Mouse (Mus musculus): ENCODE measurements around the gene 1700017B05Rik. TPM values are rescaled to one million over a fixed set of nuclear protein-coding genes. Genes with fewer than 3 reads are reported as not detected.
A peak's percentile ranks its signal among the peaks of the same experiment; 100 is the strongest.
"Not testable (repeated sequence)": the region's sequence is repeated elsewhere in the genome, so short reads cannot be mapped to it uniquely, and the experiment has no call there.

Gene 1700017B05Rik
- total RNA-seq, 2 experiments from 2014 or later, result 33.3 to 83.6 TPM

DNA sequence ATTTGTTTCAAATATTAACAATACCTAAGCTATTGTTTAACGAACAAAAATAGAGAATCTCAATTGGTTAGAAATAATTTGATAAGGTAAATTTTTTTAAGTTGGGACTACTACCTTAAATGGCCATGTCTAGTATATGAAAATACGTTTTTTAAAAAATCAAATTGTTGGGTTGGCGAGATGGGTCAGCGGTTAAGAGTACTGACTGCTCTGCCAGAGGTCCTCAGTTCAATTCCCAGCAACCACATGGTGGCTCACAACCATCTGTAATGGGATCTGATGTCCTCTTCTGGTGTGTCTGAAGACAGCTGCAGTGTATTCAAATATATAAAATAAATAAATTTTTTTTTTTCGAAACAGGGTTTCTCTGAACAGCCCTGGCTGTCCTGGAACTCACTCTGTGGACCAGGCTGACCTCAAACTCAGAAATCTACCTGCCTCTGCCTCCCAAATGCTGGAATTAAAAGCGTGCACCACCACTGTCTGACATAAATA lies 35.7 kb downstream of the 1700017B05Rik start:
- ATAC-seq (replicated peaks; ENCODE audit: low FRiP score, low TSS enrichment, poor library complexity, severe bottlenecking), result not testable (repeated sequence)

DNA sequence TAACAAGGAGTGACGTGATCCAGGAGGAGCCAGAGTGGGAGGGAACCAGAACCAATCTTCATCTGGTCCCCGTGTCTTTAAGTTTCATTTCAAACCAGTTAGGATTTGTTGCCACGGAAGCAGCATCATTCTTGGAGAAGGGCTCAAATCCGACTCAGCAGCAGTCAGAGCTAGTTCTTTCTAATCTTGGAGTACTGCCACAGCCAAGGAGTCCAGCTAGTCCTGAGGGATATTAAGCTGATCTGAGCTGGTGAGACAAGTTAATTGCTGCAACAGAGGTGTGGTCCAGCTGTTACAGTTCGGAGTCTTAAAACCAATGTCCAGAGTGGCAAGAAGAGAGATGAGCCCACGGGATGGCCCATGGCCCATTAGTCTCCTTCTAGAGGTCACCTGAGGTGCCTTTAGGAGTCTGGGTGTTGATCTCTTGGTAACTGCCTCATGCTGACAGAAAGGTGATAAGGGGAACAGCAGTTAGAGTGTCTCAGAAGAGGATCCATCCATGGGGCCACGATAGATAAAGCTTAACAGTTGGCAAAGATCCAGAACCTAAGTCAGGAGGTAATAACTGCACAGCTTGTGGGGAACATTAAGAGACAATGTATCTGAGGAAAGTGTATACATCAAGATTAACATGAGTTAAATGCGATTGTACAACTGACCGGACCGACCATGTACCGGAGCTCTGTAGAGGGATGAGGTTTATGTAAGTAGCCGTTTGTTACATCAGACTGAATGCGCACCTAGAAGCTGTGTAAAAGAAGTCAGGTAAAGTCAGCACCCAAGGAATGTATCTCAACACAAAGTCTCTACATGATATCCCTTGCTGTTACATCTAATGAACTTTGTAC lies 36.4 kb downstream of the 1700017B05Rik start:
- peak; percentile 96 for ATAC-seq (replicated peaks; ENCODE audit: low FRiP score, low TSS enrichment, poor library complexity, severe bottlenecking)

DNA sequence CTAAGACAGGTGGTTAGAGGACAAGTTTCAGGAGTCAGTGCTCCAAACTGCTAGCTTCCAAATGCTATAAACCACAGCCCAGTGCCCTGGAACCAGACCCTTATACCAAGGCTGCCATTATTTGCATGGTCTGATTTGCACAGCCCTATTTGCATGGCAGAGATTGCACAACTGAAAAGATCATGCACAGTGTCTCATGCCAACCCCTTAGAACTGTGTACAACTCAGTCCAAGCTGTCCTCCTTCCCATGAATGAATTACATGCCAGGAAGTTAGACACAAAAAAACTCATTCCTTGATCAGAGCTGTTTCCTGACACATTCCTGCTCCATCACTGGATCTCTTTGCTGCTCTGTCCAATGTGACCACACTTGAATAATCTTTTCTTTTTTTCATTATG lies 39.1 kb downstream of the 1700017B05Rik start:
- no peak for ATAC-seq (replicated peaks; ENCODE audit: low FRiP score, low TSS enrichment, poor library complexity, severe bottlenecking)

DNA sequence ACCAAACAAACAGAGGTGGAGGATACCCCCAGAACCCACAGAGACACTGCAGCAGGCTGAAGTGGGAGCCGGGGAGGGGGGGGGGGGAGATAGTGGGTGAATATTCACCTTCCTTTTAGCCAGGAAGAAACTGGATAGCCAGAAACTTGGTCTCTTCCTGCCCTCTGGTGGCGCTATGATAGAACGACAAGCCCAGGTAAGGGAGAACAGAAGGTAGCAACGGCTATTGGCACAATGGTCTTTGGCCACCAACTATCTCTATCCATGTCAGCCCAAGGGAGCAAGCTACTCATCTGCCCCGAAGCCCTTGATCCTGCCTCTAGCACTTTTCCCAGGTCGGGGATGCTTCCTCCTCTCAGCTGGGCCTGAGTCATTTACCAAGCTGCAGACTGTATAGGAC lies 42.1 kb downstream of the 1700017B05Rik start:
- 0 out of 2 replicates have a peak, but pooled peaks have one; percentile 56 for ATAC-seq (replicated peaks; ENCODE audit: low FRiP score, low TSS enrichment, poor library complexity, severe bottlenecking)

DNA sequence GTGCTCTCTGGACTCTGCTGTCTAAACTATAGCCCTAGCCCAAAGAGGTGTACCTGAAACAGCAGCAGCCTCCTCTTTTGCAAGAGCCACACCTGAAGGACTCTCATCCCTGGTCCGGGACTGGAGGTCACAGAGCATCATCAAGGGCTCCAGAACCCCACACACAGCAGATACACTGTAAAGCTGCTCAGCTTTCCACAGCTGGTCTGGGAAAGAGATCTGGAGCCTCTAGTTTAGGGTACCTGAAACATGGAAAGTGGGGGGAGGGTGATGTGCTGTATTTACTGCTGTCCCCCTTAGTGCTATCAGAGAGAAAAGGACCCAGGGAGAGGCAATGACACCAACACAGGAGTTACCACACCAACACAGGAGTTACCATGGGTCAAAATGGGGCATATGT lies 42.9 kb downstream of the 1700017B05Rik start:
- ATAC-seq (replicated peaks; ENCODE audit: low FRiP score, low TSS enrichment, poor library complexity, severe bottlenecking), result no peak

DNA sequence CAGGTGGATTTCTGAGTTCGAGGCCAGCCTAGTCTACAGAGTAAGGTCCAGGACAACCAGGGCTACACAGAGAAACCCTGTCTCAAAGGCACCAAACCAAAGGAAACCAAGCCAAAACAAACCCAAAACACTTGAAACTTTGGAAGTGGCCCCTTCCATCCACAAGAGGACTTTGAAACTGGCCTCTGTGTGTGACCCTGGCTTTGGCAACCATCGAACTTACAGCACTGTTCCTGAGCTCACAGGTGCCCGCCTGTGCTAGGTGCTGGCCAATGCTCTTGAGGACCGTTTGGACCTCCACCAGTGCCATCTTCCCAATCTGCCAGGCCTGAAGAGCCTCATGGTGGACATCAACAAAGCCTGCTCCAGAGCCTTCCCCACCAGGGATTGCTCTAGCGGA lies 43.6 kb downstream of the 1700017B05Rik start:
- no peak for ATAC-seq (replicated peaks; ENCODE audit: low FRiP score, low TSS enrichment, poor library complexity, severe bottlenecking)

DNA sequence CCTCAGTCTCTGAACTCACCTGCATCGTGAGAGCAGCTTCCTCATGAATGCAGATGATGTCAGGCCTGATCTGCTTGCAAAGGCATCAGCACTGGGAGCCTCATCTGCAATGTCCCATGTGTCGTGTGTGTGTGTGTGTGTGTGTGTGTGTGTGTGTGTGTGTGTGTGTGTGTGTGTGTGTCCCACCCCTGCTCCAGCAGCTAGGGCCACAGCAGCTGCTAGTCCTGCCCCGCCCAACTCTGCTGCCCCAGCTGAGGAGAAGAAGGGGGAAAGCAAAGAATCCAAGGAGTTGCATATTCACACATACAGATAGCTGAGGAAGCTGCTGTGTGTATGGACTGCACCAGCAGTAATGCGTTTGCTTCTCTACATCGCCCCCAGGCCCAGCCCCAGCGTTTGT lies 45.2 kb downstream of the 1700017B05Rik start:
- 0 out of 2 replicates have a peak, but pooled peaks have one; percentile 13 for ATAC-seq (replicated peaks; ENCODE audit: low FRiP score, low TSS enrichment, poor library complexity, severe bottlenecking)

DNA sequence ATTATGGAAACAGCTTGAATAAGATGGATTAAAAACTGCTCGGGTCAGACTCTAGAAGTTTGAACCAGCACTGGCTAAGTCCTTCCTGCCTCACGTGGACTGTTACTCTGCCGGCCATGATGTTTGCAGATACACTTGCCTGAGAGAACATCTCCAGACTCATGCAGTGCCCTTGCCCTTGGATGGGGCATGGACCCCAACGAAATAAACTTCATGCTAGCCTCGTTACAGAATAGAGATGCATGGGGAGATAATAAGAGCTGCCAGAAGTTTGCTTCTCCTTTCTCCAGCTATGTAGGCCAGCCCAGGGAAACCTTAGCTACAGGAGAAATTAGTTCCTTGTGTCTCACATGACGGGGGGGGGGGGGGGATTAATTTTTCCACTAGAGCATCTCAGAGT lies 47.9 kb downstream of the 1700017B05Rik start:
- no peak for ATAC-seq (replicated peaks; ENCODE audit: low FRiP score, low TSS enrichment, poor library complexity, severe bottlenecking)

DNA sequence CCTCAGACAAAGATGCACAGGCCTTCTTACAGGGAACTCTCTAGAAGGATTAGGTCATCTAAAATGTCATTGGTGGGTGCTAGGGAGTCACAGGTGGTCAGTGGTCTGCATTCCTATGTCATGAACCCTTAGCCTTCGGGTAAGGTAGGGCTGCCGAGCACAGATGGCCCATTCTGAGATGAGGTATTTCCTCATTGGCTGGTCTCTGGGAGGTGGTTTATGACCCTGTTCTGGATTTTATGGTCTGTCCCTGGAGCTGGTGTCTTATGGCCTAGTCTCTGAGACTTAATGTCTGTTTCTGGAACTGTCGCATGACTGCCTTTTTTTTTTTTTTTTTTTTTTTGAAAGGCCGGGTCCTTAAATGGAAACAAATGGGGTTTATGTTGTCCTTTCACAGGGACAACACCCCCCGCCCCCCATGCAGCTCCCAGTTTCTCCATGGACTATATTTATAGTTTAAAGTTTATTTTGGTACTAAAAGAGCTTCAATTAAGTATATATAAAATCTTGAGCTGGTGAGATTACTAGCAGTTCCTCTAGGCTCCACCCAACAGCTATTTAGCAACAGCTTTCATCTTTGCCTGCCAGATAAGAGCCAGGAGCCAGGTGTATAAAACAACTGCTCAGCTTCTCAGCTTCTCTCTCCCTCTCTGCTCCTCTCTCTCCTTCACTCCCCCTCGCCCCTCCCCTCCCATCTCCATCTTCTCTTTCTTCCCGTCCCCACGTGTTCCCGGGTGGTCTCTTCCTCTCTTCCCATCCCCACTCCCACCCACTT lies 49.8 kb downstream of the 1700017B05Rik start:
- peak; percentile 47; the same call in 1 of the 2 replicates for ATAC-seq (replicated peaks; ENCODE audit: low FRiP score, low TSS enrichment, poor library complexity, severe bottlenecking)

DNA sequence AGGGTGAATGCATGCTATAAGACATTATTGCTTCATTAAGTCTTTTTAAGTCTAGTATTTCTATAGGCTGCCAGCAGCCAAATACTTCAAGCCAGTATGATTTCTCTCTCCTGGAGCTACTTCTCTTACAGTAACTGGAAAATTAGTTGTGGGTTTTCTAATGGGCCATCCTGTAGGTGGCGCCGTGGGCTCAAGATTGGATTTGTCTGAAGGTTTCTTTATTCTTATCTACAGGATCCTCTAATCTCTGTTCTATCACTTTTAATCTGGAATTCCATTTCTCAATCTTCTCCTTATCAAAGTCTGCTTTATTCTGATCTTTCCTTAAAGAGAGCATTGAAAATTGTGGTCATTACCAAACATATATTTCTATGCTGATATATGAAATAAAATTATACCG lies 53.1 kb downstream of the 1700017B05Rik start:
- ATAC-seq (replicated peaks; ENCODE audit: low FRiP score, low TSS enrichment, poor library complexity, severe bottlenecking), result no peak

DNA sequence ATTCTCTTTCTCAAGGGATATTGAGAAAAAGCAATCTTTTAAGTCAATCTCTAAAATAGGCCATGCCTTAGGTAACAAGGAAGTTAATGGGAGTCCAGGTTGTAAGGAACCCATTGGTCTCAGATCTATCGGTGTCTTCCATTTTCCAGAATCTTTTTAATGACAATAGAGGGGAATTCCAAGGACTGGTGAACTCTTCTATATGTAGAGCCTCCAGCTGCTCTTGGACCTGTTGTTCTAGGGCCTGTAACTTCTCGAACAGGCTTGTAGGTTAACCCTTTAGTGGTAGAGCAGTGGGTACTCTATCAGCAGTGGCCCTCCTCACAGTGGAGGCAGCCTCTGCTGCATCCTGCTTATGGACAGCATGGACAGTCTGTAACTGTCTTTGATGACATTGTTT lies 55.5 kb downstream of the 1700017B05Rik start:
- no peak for ATAC-seq (replicated peaks; ENCODE audit: low FRiP score, low TSS enrichment, poor library complexity, severe bottlenecking)

DNA sequence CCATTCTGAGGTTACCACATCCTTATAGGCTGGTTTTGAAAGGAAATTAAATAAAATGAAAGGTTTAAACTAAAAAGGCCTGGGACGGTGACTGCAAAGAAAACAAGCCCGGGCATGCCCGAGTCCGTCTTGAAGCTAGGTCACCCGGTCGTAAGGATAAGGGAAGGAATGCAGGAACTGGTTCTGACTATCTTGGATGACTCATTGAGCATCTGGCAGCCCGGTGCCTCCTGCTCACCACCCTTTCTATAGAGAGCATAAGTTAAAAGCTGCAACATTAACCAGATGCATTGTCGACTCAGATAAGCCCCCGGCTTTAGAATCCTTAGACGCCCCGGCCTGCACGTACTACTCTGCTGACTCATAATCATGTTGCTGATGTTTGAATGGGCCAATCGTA lies 58.8 kb downstream of the 1700017B05Rik start:
- not testable (repeated sequence) for ATAC-seq (replicated peaks; ENCODE audit: low FRiP score, low TSS enrichment, poor library complexity, severe bottlenecking)

Other genes starting within 250 kb of the 1700017B05Rik start
- 65.6 and 111 TPM in 2 replicates for gene Sin3a, start 190.6 kb downstream of the 1700017B05Rik start, total RNA-seq (2014; fragmentation: Nextera tagmentation)
- 108 and 111 TPM in 2 replicates for gene Sin3a, start 190.6 kb downstream of the 1700017B05Rik start, total RNA-seq (2017)
- gene Man2c1, start 131.9 kb downstream of the 1700017B05Rik start, total RNA-seq (2014; fragmentation: Nextera tagmentation), result 83.6 and 95.2 TPM in 2 replicates
- gene Man2c1, start 131.9 kb downstream of the 1700017B05Rik start, total RNA-seq (2017), result 38.8 and 64.8 TPM in 2 replicates
- gene Neil1, start 114.3 kb downstream of the 1700017B05Rik start, total RNA-seq (2014; fragmentation: Nextera tagmentation), result 12.2 and 12.5 TPM in 2 replicates
- 2.8 and 3.5 TPM in 2 replicates for gene Neil1, start 114.3 kb downstream of the 1700017B05Rik start, total RNA-seq (2017)
- 103 and 234 TPM in 2 replicates for gene Commd4, start 104.3 kb downstream of the 1700017B05Rik start, total RNA-seq (2014; fragmentation: Nextera tagmentation)
- gene Commd4, start 104.3 kb downstream of the 1700017B05Rik start, total RNA-seq (2017), result 159 and 165 TPM in 2 replicates
- not detected in 2 replicates for gene Trcg1, start 26.1 kb downstream of the 1700017B05Rik start, total RNA-seq (2014; fragmentation: Nextera tagmentation)
- not detected in 2 replicates for gene Trcg1, start 26.1 kb downstream of the 1700017B05Rik start, total RNA-seq (2017)
- 22.1 and 34.8 TPM in 2 replicates for gene Ppcdc, start 177.5 kb upstream of the 1700017B05Rik start, total RNA-seq (2014; fragmentation: Nextera tagmentation)
- 10.5 and 13.9 TPM in 2 replicates for gene Ppcdc, start 177.5 kb upstream of the 1700017B05Rik start, total RNA-seq (2017)
- not detected in 2 replicates for gene Scamp5, start 205.4 kb upstream of the 1700017B05Rik start, total RNA-seq (2014; fragmentation: Nextera tagmentation)
- not detected in 2 replicates for gene Scamp5, start 205.4 kb upstream of the 1700017B05Rik start, total RNA-seq (2017)
- gene Rpp25, start 241.4 kb upstream of the 1700017B05Rik start, total RNA-seq (2014; fragmentation: Nextera tagmentation), result not detected in 2 replicates
- not detected in 2 replicates for gene Rpp25, start 241.4 kb upstream of the 1700017B05Rik start, total RNA-seq (2017)